Mouse (Mus musculus): ENCODE results near the gene Dnmt3a.
A peak's percentile ranks its signal among the peaks of the same experiment; 100 is the strongest.

The Dnmt3a gene

GRCm38 (mm10) chr12:3787541-3787940 is 18.3 kb upstream of the Dnmt3a start:
- peak in 1 of 2 experiments; percentile 55 for DNase-seq

DNA sequence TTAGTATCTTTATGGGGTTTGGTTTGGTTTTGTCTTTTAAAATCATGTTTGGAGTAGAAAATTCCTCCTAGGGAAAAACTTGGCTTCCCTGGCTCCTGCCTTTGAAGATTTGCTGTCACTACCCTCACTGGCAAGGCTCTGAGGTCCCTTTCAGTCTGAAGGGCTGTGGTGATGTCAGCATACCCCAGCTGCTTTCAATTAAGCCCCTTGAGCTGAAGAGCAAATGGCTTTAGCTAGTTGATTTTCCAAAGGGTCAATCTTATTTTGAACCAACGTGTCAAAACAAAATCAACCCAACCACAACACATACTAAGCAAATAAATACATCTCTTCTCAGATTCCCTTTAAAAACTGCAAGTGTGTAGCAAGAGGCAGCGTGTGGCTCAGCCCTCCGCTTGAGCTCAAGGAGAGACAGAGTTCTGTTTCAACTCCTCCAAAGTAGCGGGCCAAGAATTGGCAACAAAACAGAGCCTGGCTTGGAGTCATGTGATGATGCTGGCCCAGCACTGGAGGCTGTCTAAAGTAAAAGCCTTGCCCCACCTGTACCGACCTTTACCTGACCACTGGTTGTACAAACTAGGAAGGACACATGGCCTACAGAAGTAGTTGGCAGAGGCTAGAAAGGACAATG is 17.3 kb upstream of the Dnmt3a start:
- no peak for DNase-seq

DNA sequence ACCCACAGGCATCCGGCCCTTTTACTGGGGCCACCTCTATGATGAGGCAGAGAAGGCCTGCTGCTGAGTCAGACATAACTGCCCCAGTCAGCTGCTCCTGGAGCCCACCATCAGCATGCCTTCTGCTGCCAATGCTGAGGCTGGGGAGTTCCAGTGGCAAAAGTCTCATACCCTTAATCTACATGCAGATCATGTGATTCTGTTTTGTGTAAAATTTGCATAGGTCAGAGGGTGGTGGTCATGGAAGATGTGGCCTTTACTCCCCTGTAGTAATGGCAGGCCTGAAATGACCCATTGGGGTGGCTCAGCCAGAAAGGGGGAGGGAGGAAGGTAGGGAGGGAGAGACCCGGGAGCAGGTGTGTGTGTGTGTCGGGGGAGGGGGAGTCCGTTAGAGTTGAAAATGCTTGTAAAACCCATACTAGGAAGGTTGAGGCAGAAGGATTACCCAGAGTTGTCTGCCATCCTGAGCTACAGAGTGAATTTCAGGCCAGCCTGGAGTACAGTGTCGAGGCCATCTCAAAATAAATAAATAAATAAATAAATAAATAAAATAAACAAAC is 16.1 kb upstream of the Dnmt3a start:
- DNase-seq, result no peak

- DNase-seq, result no peak
Measured at GRCm38 (mm10) chr12:3791257-3791656, 14.6 kb upstream of the Dnmt3a start.

GRCm38 (mm10) chr12:3791732-3792131 is 14.1 kb upstream of the Dnmt3a start:
- DNase-seq, result peak; percentile 97 to 98

GRCm38 (mm10) chr12:3792248-3792647 is 13.6 kb upstream of the Dnmt3a start:
- DNase-seq, result no peak

DNA sequence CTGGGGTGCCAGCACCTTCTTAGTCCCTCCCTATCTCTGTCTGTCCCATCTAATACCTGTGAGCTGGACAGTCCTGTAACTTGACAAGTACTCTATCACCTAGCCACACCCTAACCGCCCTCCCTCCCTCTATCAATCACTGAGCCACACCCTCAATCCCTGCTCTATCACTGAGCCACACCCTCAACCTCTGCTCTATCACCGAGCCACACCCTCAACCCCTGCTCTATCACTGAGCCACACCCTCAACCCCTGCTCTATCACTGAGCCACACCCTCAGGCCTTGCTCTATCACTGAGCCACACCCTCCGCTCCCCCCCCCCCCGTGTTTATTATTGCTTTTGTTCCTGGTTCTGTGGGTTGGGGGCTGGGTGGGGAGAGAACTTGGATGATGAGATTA is 10.2 kb upstream of the Dnmt3a start:
- no peak for DNase-seq

DNA sequence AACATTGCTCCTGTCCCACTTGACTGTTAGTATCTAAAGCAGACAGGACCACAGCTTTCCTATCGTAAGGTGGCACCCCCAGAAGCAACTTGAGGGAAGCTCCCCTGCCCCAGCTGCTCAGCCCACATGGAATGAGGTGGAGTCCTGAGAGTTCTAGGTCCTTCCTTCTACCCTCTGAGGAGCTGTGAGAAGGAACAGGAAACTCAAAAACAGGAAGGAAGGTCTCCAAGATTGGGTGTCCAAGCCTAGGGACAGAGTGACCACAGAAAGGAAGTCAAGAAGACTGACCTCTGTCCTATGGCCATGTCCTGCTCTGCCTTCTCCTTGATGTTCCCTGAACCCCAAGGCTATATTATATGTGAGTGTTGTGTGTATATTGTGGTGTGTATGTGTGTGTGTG is 6.3 kb upstream of the Dnmt3a start:
- no peak for DNase-seq

GRCm38 (mm10) chr12:3806271-3806684 is 471 bp downstream of the Dnmt3a start:
- DNase-seq, result peak; percentile 91 to 94

DNA sequence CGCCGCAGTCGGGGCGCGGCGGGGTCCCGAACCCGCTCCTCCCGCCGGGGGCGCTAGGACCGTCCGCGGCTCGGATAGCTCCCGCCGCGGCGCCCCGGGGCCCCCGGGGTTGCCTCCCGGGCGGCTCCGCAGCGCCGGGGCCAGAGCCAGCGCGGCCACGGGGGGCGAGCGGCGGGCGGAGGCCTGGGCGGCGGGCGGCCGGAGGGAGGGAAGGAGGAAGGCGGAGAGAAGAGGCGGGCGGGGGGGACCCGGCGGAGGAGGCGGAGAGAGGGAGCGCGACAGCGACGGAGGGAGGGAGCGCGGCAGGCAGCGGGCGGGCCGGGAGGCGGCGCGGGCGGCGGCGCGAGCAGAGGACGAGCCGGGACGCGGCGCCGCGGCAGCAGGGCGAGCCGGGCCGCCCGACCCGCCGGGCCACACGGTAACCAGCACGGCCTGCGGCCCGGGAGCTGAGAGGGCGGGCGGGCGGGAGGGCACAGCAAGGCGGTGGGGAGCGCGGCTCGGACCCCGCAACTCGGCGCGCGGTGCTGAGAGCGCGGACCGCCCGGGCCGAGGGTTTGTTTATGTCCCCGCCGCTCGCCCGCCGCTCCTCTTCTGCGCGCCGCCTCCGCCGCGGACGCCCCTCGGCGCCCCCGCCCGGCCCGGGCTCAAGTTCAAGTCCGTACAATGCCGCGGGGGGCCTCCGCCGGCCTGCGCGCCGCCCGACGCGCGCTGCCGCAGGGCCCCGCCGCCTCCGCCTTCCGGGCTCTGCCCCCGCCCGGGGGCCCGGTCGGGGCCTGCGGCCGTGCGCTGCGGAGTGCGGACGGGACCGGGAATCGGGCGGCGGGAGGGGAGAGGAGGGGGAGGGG is 1.1 kb downstream of the Dnmt3a start:
- DNase-seq, result peak; percentile 84 to 89

DNA sequence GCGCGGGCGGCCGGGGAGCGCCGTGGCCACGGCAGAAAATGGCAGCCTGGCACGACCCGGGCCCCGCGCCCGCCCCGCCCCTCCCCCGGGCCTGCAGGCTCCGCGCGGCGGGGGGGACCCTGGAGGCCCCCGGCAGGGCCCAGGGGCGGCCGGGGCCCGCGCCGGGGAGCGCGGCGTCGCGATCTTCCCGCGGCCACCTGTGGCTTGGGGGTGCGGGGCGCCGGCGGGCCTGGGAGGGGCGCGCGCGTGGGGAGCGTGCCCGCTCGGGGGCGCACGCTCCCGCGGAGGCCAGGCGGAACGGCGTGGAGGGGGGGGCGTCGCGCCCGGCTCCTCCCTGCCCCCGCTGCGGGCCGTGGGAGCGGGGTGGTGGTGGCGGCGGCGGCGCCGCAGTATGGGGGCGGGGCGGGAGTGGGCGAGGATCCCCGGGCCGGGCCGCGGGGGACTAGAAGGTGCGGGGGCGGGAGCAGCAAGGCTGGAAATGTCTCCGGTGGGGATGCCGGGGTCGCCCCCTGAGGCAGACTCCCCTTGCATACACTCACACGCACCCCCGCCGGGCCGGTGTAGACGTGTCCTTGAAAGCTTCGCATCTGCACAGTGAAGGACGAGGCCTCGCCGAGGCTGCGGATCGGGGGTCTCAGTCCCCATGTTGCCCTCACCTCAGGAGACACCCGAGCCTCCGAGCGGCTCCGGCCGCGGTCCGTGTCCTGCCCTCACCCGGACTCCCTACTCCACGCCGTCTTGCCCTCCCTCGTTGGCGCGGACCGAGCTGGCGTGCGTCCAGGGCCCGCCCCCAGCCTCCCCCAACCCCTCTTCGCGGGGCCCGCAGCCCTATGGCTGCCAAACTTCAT is 2.0 kb downstream of the Dnmt3a start:
- DNase-seq, result peak; percentile 85 to 90

- DNase-seq, result peak; percentile 63 to 78
Measured at GRCm38 (mm10) chr12:3808396-3808981, 2.7 kb downstream of the Dnmt3a start.

GRCm38 (mm10) chr12:3809520-3810180 is 3.8 kb downstream of the Dnmt3a start:
- DNase-seq, result peak in 1 of 2 experiments; percentile 37

DNA sequence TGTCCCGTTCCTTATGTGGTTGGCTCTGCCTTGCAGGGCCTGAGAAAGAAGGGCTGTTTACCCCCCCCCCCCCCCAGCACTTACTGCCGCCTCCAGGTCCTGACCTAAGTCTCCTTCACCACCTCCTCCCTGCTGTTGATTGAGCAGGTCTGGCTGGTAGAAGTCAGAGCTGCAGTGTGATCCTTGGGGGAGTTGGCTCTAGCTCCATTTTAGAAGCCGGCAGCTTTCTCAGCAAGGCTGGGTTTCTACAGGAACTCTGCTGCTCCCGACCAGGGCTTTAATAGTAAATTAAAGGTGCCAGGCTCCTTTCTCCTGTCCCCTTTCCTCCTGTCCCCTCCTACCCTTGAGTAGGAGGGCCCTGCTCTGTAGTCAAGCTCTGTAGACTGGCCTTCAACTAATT is 4.6 kb downstream of the Dnmt3a start:
- DNase-seq, result peak in 1 of 2 experiments; percentile 45

GRCm38 (mm10) chr12:3811596-3811995 is 5.8 kb downstream of the Dnmt3a start:
- peak in 1 of 2 experiments; percentile 52 for DNase-seq

GRCm38 (mm10) chr12:3812251-3812650 is 6.4 kb downstream of the Dnmt3a start:
- peak in 1 of 2 experiments; percentile 33 for DNase-seq

DNA sequence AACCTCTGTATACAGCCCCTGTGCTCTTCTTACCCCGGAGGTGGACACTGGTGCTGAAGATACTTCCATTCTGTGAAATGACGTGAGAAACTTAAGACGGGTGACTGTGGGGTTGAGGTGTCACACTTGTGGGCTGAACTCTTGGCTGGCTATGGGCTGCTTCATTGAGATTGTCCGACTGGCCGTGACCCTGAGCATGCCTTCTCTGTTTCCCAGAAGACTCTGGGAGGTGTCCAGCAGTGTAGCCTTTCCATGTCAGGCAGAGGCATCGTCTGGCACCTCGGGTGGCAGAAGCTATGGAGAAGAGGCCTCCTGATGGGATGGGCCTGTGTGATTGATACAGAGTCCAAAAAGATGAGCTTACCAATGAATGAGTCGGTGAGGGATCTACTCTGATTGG is 7.3 kb downstream of the Dnmt3a start:
- no peak for DNase-seq

DNA sequence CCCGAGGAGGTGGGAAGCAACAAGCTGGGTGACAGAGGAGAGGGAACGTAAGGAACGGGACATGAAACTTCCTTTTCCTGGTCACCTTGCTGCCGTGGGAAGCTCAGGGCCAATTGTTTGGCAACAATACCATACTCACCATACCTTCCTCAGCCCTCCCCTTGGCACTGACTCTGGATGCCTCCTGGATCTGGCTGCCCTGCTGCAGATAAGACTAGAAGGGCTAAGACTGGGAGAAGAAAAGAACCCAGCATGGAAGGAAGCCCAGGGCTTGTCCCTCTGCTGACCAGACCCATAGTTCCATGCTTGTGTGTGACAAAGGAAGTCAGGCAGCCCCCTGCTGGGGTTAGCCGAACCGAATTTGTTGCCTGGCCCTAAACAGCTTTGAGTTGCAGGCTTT is 9.6 kb downstream of the Dnmt3a start:
- DNase-seq, result no peak

GRCm38 (mm10) chr12:3817033-3817432 is 11.2 kb downstream of the Dnmt3a start:
- peak; percentile 45 to 61 for DNase-seq

DNA sequence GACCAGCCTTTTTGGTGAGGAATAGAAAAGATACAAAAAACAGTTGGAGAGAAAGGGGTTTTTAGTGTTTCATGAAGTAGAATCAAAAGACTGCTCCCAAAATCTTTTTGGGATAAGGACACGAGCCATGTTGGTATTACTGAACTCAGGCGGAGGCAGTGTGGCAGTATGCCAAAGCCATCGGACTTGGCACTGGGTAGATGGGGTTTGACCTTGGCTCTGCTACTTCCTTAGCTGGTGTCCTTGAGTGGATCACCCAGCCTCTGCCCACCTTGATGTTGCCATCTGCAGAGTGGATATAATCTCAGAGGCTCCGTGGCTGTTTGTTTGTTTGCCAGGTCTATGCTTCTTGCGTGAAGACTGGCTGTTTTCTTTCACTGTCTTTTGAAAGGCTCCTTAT is 11.8 kb downstream of the Dnmt3a start:
- peak in 1 of 2 experiments; percentile 34 for DNase-seq

DNA sequence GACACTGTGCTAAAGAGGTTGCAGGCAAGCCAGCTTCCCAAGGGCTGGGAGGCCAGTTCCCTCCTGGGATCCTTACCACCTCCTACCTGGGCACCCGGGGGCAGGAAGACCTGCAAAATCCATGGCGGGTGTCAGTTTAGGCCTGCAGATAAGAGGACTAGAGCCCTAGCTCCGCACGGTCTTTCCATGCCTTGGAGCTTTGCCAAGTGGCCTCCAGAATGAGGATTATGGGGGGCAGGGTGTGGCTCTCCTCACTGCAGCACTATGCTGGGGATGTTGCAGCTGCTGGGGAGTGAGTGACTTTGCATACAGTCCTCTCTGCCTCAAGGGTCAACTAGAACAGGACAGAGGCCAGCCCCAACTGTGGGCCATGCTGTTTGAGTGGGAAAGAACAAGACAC is 14.1 kb downstream of the Dnmt3a start:
- no peak for DNase-seq

GRCm38 (mm10) chr12:3823408-3823807 is 17.6 kb downstream of the Dnmt3a start:
- no peak for DNase-seq

Data from kidney, postnatal 4 days (tissue).